Mouse (Mus musculus) frontal cortex, postnatal 14 days (tissue): ENCODE results near the gene Fbxo24.
"Not testable (repeated sequence)": the region's sequence is repeated elsewhere in the genome, so short reads cannot be mapped to it uniquely, and the experiment has no call there.

Experiments used
- DNase-seq, 2 experiments: peaks; one replicate each; pipeline ENCODE4 v3.0.0; 2022; ENCODE audit warnings: low spot score in 2 of 2

The Fbxo24 gene

GRCm38 (mm10) chr5:137642886-137643285 is 14.1 kb upstream of the Fbxo24 start:
- no peak for DNase-seq

DNA sequence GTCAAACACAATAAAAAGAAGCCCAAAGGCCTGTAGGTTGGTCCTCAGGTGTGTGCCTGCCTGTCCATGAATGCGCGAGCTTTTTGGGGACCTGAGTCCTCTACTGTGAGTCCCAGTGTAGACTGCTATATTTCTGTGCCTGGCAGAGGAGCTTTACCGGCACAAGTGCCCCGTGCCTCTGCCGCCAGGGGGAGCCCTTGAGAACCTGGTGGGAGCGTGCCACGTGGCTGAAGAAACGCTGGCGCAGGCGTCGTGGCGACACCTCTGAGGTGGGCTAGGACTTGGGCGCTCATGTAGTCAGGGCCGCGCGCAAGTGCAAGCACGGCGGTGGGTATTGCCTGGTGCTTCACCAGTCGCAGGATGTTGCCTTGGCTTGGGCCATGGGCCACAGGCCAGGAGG is 12.3 kb upstream of the Fbxo24 start, which contains the start of gene Sap25:
Gene Sap25 (plus strand): TSS at position 281 of the 400 bp plus-strand sequence.
- no peak for DNase-seq

- DNase-seq = no peak
Measured at GRCm38 (mm10) chr5:137639472-137639871, 10.7 kb upstream of the Fbxo24 start.

DNA sequence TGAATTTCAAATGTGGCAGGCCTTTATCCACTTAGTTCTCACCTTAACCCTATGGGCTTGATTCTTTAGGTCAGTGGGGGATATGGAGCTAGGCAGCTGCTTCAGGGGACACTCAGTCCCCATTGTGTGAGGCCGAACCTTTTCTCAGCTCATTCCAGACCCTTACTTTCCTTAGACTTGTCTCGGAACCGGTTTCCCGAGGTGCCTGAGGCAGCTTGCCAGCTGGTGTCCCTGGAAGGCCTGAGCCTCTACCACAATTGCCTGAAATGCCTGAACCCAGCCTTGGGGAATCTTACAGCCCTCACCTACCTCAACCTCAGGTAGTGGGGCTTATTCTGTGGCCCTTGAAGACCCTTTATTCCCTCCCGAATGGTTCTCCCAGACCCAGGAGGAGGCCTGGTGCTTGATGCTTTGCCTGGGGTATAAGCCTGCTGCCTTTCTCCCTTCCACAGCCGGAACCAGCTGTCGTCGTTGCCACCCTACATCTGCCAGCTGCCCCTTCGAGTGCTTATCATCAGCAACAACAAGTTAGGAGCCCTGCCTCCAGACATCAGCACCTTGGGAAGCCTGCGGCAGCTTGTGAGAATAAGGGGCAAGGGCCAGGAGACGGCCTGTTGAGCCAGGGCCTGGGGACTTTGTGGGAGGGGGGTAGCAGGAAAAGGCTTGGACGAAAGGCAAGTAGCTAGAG is 4.7 kb upstream of the Fbxo24 start:
- no peak for DNase-seq

DNA sequence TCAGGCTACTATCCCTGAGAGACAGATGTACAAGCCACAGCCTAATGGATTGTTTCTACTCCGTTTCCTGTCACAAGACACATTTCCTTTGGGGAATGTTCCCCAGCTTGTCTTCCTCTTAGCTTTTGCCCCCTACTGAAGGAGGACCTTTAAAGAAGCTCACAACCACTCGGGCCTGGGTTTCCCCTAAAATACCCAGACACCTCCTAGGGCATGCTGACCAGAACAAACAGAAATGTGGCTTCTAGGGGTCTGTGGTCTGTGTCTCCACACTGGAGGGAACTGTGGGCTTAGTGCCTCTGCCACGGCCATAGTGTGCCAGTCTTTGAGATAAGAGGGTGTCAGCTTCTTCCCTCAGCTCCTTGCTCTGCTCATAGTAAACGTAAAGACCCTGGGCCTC is 2.8 kb upstream of the Fbxo24 start:
- DNase-seq = no peak

GRCm38 (mm10) chr5:137631171-137631570 is 2.4 kb upstream of the Fbxo24 start:
- no peak for DNase-seq

DNA sequence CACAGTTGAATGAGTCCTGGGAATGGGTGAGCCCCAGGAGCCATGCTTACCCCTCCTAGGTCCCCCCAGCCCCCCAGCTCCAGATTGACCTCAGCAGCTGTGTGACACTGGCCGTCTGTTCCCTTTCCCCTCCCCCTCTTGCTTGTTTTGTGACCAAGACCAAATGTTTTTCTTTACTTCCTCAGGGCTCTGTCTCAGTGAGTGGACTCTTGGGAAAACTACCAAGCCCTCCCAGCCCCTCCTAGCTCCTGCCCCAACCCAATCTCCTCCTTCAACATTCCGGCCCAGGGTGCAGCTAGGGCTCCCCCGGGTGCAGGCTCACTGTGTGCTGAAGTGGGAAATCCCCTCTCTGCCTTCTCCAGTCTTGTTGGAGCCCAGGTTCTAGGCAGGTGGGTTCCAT is 1.8 kb upstream of the Fbxo24 start:
- no peak for DNase-seq

DNA sequence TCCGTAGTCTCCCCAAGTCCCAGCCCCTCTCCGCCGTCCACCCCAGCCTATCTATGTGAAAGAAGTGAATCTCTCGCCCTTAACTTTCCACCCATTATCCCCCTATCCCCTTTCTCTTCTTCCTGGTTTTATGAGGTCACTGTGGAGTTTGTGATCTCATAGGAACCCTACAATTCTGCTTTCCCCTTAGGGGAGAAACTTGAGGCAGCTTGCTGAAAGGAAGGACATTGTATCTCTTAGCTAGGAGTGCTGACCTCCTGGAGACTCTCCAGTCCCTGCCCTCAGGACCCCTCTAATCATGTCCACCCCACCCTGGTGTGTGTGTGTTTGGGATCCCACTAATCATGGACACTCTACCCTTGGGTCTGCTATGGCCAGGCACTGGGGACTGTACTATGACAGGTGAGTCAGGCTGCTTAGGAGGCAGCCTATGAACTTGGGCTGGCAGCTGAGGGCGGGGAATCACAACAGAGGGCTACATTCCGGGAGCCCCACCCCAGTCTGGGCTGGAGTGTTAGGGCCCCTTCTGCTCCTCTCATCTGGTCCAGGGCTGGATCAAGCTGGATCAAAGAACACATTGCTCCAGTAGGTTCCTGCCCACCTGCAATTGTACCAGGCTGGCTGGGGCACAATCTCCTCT is 1.2 kb upstream of the Fbxo24 start:
- no peak for DNase-seq

- DNase-seq = no peak
Measured at GRCm38 (mm10) chr5:137629306-137629721, 512 bp upstream of the Fbxo24 start.

DNA sequence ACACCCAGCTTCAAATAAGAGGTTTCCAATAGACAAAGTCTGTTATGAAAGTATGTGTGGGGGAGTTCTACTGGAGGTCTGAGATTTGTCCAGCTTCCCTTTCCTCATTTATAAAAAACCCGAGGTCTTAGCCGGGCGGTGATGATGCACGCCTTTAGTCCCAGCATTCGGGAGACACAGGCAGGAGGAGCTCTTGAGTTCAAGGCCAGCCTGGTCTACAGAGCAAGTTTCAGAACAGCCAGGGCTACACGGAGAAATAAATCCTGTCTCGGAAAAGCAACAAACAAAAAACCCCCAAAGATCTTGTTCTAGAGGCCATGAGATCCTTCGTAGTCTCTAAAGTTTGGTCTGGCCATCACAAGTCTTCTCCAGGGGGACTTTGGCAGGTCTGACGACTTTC is 811 bp downstream of the Fbxo24 start:
- DNase-seq = no peak

- DNase-seq = no peak
Measured at GRCm38 (mm10) chr5:137623937-137624530, 4.8 kb downstream of the Fbxo24 start.

DNA sequence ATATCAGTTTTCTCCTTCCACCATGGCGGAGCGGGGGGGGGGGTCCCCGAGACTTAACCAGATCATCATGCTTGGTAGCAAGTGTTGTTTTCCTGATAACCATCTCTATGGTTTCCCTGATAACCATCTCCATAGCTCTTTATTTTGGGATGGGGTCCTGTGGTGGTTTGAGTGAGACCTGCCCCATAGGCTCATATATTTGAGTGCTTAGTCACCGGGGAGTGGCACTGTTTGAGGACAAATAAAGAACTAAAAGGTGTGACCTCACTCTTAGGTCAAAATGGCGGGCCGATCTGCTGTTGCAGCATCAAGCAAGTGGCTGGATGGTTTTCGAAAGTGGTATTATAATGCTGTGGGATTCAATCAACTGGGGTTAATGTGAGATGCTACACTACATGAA is 13.5 kb downstream of the Fbxo24 start:
- no peak for DNase-seq

DNA sequence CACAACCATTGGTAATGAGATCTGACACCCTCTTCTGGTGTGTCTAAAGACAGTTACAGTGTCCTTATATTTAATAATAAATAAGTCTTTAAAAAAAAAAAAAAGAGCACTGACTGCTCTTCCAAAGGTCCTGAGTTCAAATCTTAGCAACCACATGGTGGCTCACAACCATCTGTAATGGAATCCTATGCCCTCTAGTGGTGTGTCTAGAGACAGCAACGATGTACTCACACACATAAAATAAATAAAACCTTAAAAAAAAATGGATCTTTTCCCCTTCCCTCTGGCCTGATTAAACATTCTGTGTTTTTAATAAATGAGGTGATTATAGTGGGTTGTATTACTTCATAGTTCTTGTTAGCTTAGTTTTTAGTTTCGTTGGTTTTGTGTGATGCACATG is 13.9 kb downstream of the Fbxo24 start:
- DNase-seq = not testable (repeated sequence)

- DNase-seq = no peak
Measured at GRCm38 (mm10) chr5:137613550-137613949, 15.3 kb downstream of the Fbxo24 start, which contains the start of gene Pcolce. Pcolce (minus strand) TSS chr5:137613784.

DNA sequence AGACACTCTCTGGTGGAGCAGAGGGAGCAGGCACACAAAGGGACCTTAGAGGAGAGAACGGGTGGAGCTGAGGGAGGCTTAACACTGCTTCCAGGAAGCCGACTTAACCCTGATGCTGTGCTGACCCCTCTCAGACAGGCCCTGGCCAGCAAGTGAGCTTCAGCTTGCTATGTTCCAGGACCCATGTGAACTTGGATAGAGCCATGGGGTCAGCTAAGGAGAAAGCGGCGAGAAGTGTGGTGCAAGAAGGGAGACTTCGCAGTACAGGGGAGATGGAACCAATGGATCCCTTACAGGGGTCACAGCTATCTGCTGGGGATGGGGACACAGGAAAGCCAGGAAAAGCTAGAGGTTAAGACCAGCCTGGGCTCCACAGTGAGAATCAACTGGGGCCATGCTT is 15.7 kb downstream of the Fbxo24 start:
- no peak for DNase-seq

- DNase-seq = no peak
Measured at GRCm38 (mm10) chr5:137611245-137611602, 17.6 kb downstream of the Fbxo24 start.

- no peak for DNase-seq
Measured at GRCm38 (mm10) chr5:137610548-137611244, 18.1 kb downstream of the Fbxo24 start.

DNA sequence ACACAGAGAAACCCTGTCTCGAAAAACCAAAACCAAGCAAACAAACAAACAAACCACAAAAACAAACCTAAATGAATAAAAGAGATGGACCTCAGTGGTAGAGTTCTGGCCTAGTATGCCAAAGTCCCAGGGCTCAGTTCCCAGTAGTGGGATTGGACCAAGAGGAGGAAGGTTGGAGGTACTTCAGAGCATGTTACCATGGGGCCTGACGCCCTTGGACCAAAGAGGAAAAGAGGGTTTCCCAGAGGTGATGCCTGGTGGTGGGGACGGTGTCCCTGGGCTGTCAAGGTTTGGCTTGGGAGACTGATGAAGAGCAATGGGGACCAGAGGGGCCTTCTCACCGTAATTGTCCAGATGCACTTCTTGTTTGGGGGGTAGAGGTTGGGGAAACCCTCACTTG is 18.7 kb downstream of the Fbxo24 start:
- no peak for DNase-seq

GRCm38 (mm10) chr5:137609292-137609691 is 19.5 kb downstream of the Fbxo24 start:
- no peak for DNase-seq

DNA sequence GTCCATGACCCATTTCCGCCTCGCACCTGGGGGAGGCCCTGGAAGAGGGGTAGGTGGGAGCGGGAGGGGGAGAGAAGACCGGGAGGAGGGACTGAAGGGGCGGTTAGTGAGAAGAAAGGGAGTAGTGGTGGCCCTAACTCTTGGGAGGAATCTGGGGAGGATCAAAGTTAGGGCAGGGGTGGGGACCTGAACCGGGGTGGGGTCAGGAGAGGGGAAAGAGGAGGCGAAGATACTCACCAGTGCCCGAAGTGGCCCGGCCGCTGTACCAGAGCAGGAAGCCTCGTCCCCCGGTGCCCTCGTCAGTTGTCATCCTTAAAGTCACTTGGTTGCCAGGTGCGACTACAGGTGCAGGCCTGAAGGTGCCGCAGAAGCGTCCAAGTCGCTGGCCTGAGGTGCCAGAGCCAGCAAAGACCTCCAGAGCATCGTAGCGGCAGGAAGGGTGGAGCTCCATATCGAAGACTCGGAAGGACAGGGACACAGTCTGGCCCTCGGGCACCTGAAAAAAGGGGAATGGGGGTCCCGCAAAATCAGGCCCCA is 20.1 kb downstream of the Fbxo24 start:
- DNase-seq = no peak

- no peak for DNase-seq
Measured at GRCm38 (mm10) chr5:137607860-137608653, 20.7 kb downstream of the Fbxo24 start.

DNA sequence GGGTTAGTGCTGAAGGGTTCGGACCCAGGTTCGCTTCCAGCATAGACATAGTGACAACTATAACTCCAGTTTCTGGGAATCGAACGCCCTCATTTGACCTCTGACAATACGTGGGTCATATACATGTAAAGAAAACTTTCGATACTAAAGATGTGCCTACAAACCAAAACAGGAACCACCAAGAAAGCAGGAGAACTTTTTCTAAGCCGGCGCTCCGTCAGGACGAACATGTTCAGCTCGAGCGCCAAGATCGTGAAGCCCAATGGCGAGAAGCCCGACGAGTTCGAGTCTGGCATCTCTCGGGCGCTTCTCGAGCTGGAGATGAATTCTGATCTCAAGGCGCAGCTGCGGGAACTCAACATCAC is 27.5 kb downstream of the Fbxo24 start:
- no peak for DNase-seq
